10 mouse cellular contexts compared by ENCODE assay signal in genomic region chr15:84238991-84239401, GRCm38 (mm10). TPM values are rescaled to one million over a fixed set of nuclear protein-coding genes. Genes with fewer than 3 reads are reported as not detected.
DNase-seq lines count a peak whose midpoint lies in the region; ATAC-seq and TF ChIP-seq lines count a peak whose summit lies in the region.
"Had no signal": no experiment of that assay in that cellular context is flagged by ENCODE, and none has a peak within 500 bp of the region (broad histone marks: within the 10 kb centered on the region; RNA-seq: fewer than 3 reads in every experiment).

No protein-coding gene starts in this region.

- 12% methylated on average over 16 of the region's 16 CpGs for WGBS in heart, embryonic 11.5 days (ENCODE audit: insufficient replicate concordance)
- WGBS in hindbrain, embryonic 12.5 days: 16% methylated on average over 16 of the region's 16 CpGs
- WGBS in midbrain, embryonic 10.5 days: 25% methylated on average over 16 of the region's 16 CpGs

- H3K36me3 ChIP-seq in heart, embryonic 11.5 days (ENCODE audit: control insufficient read depth, insufficient read depth, low read length): no peaks in the 10 kb centered on the region
- H3K36me3 ChIP-seq in E14TG2a.4 (ENCODE audit: insufficient read depth, low read length): peaks cover 31% of the 10 kb centered on the region
- H3K36me3 ChIP-seq in hindbrain, embryonic 12.5 days: no peaks in the 10 kb centered on the region
- 0 out of 2 replicates have a peak, but pooled peaks cover 2% of the 10 kb centered on the region for H3K36me3 ChIP-seq in midbrain, embryonic 10.5 days

- no peaks in the 10 kb centered on the region for H3K9me3 ChIP-seq in heart, embryonic 11.5 days (replicated peaks; ENCODE audit: control insufficient read depth, low read length)
- no peaks in the 10 kb centered on the region for H3K9me3 ChIP-seq in E14TG2a.4 (ENCODE audit: low read length)
- H3K9me3 ChIP-seq in hindbrain, embryonic 12.5 days (replicated peaks): no peaks in the 10 kb centered on the region
- H3K9me3 ChIP-seq in midbrain, embryonic 10.5 days (replicated peaks): no peaks in the 10 kb centered on the region

- H3K27me3 ChIP-seq in heart, embryonic 11.5 days (ENCODE audit: control insufficient read depth, insufficient read depth, low read length): no peaks in the 10 kb centered on the region
- peaks cover 12% of the 10 kb centered on the region for H3K27me3 ChIP-seq in E14TG2a.4 (ENCODE audit: insufficient read depth, low read length)
- H3K27me3 ChIP-seq in hindbrain, embryonic 12.5 days: no peaks in the 10 kb centered on the region; the same call in 1 of the 2 replicates
- peaks cover 26% of the 10 kb centered on the region for H3K27me3 ChIP-seq in midbrain, embryonic 10.5 days (ENCODE audit: low read depth, poor library complexity, severe bottlenecking)

- no peak overlapping the region for H3K4me3 ChIP-seq in heart, embryonic 11.5 days (ENCODE audit: low read depth, low read length)
- peak overlapping the region; percentile 52 for H3K4me3 ChIP-seq in E14TG2a.4 (replicated peaks; ENCODE audit: low read length)
- no peak overlapping the region for H3K4me3 ChIP-seq in hindbrain, embryonic 12.5 days
- H3K4me3 ChIP-seq in midbrain, embryonic 10.5 days: no peak overlapping the region

- TF ChIP-seq CTCF in E14TG2a.4 (conservative IDR thresholded peaks at IDR 0.05; ENCODE audit: low read length): no peak

- peak overlapping the region; percentile 39 for H3K4me2 ChIP-seq in heart, embryonic 11.5 days
- H3K4me2 ChIP-seq in hindbrain, embryonic 12.5 days (replicated peaks): peak overlapping the region; percentile 25

- no peak overlapping the region for H3K9ac ChIP-seq in heart, embryonic 11.5 days (ENCODE audit: low read depth, low read length)
- no peak overlapping the region for H3K9ac ChIP-seq in hindbrain, embryonic 12.5 days

- peaks cover 19% of the 10 kb centered on the region for H3K4me1 ChIP-seq in heart, embryonic 11.5 days (ENCODE audit: control insufficient read depth, insufficient read depth, low read length)
- peaks cover 74% of the 10 kb centered on the region for H3K4me1 ChIP-seq in E14TG2a.4 (replicated peaks; ENCODE audit: low read depth, low read length)
- peaks cover 35% of the 10 kb centered on the region for H3K4me1 ChIP-seq in hindbrain, embryonic 12.5 days
- H3K4me1 ChIP-seq in midbrain, embryonic 10.5 days: peaks cover 56% of the 10 kb centered on the region

- no peak for DNase-seq in heart, postnatal 4 days
- DNase-seq in midbrain, embryonic 10.5 days (ENCODE audit: low spot score): no peak
- DNase-seq in cerebellum, postnatal 4 days (ENCODE audit: low spot score in 2 of 2): no peak
- no peak for DNase-seq in layer of hippocampus, postnatal 10 days (ENCODE audit: low spot score in 2 of 2)
- DNase-seq in testis, postnatal 10 days (ENCODE audit: low spot score): no peak
- DNase-seq: cerebellum, adult 11-12 months; kidney, adult 18-20 months had no signal

- no peak for ATAC-seq in heart, embryonic 11.5 days (replicated peaks; ENCODE audit: insufficient number of reproducible peaks, low FRiP score, low TSS enrichment)
- ATAC-seq in hindbrain, embryonic 12.5 days (ENCODE audit: low FRiP score): no peak

- no peak overlapping the region for H3K27ac ChIP-seq in heart, embryonic 11.5 days (ENCODE audit: low read depth, low read length)
- no peak overlapping the region for H3K27ac ChIP-seq in hindbrain, embryonic 12.5 days
- peak overlapping the region; percentile 52; the same call in 1 of the 2 replicates for H3K27ac ChIP-seq in midbrain, embryonic 10.5 days (replicated peaks)

RNA-seq across cellular contexts. Expression of gene Parvb, which starts 7.2 kb away (rescaled TPM):
- polyA plus RNA-seq in heart, embryonic 11.5 days (2014; fragmentation: Nextera tagmentation; extraction: Ambion mirVana): 19.3 and 21.1 TPM in 2 replicates
- total RNA-seq in heart, postnatal 4 days (2021): 100 to 1,000 TPM; 172 to 177 TPM
- 5.0 and 6.5 TPM in 2 replicates for polyA plus RNA-seq in hindbrain, embryonic 12.5 days (2016; fragmentation: Nextera tagmentation; extraction: Ambion mirVana)
- 7.4 and 8.4 TPM in 2 replicates for polyA plus RNA-seq in midbrain, embryonic 10.5 days (2016; fragmentation: Nextera tagmentation; extraction: Ambion mirVana)
- 10 to 100 TPM; 37.2 TPM for total RNA-seq in layer of hippocampus, postnatal 10 days (2021)

RNA-seq across cellular contexts. Expression of gene Samm50, which starts 47.0 kb away (rescaled TPM):
- 75.9 and 95.7 TPM in 2 replicates for polyA plus RNA-seq in heart, embryonic 11.5 days (2014; fragmentation: Nextera tagmentation; extraction: Ambion mirVana)
- total RNA-seq in heart, postnatal 4 days (2021): 100 to 1,000 TPM; 226 to 230 TPM
- 87.8 and 94.7 TPM in 2 replicates for polyA plus RNA-seq in hindbrain, embryonic 12.5 days (2016; fragmentation: Nextera tagmentation; extraction: Ambion mirVana)
- polyA plus RNA-seq in midbrain, embryonic 10.5 days (2016; fragmentation: Nextera tagmentation; extraction: Ambion mirVana): 108 and 110 TPM in 2 replicates
- total RNA-seq in layer of hippocampus, postnatal 10 days (2021): 10 to 100 TPM; 83.6 to 99.0 TPM
